Mouse (Mus musculus): ENCODE data around the gene Ccdc102a.

- TF ChIP-seq CTCF (IDR thresholded peaks at IDR 0.05; ENCODE audit: control insufficient read depth, insufficient read depth, low read length) = no peak
- no peak for TF ChIP-seq POLR2A (IDR thresholded peaks at IDR 0.05; ENCODE audit: borderline replicate concordance, control insufficient read depth, low read depth, low read length)
Observed at GRCm38 (mm10) chr8:94863897-94864673, 53.8 kb downstream of the Ccdc102a start.
